Mouse (Mus musculus): Measurements from ENCODE around the gene 1700001K19Rik.

GRCm38 (mm10) chr12:110725051-110725450 lies 42.6 kb upstream of the 1700001K19Rik start:
- TF ChIP-seq CTCF (IDR thresholded peaks at IDR 0.05; ENCODE audit: low read depth) (no peak), EP300 (IDR thresholded peaks at IDR 0.05; ENCODE audit: low read depth) (no peak)

Measured in liver, postnatal 0 days (tissue).